Mouse (Mus musculus) ES-Bruce4 (cell line): ENCODE measurements around the gene Siglec1.

Experiments
- CTCF ChIP-seq: IDR thresholded peaks from one replicate; pipeline ENCODE4 v1.8.1; 2011; ENCODE audit warnings: low read depth, low read length
- POLR2A ChIP-seq: IDR thresholded peaks from one replicate; pipeline ENCODE4 v1.8.1; 2011; ENCODE audit warnings: low read length; ENCODE audit not compliant: insufficient read depth

- TF ChIP-seq POLR2A, result no peak
- no peak for TF ChIP-seq CTCF
Measured at GRCm38 (mm10) chr2:131036757-131037156, 49.8 kb downstream of the Siglec1 start.
